Mouse (Mus musculus) myocyte (in vitro differentiated cells): ENCODE results near the gene 4930402F06Rik. TPM values are rescaled to one million over a fixed set of nuclear protein-coding genes. Genes with fewer than 3 reads are reported as not detected.

Source experiments
- H3K27me3 ChIP-seq: one replicate; pipeline ENCODE4 v1.6.1; 2011; ENCODE audit not compliant: control insufficient read depth, insufficient read depth, insufficient read length
- H3K36me3 ChIP-seq: one replicate; pipeline ENCODE4 v1.6.1; 2011; ENCODE audit not compliant: control insufficient read depth, insufficient read depth
- H3K4me2 ChIP-seq: one replicate; pipeline ENCODE4 v1.6.1; 2011; ENCODE audit warnings: low read depth, control low read depth
- H3K4me3 ChIP-seq: one replicate; pipeline ENCODE4 v1.5.1; 2011; ENCODE audit warnings: mild to moderate bottlenecking, control low read depth, moderate library complexity
- H3K79me2 ChIP-seq: one replicate; pipeline ENCODE4 v1.6.1; 2011; ENCODE audit not compliant: control insufficient read depth, insufficient read depth
- H3ac ChIP-seq: one replicate; pipeline ENCODE4 v1.6.1; 2011; ENCODE audit not compliant: control insufficient read depth, insufficient read length
- CEBPB ChIP-seq: IDR thresholded peaks from 2 replicates; pipeline ENCODE4 v1.6.1; 2011; ENCODE audit warnings: mild to moderate bottlenecking, moderate library complexity; ENCODE audit not compliant: poor library complexity, insufficient read depth, severe bottlenecking
- E2F4 ChIP-seq: IDR thresholded peaks from one replicate; pipeline ENCODE4 v1.6.1; 2011; ENCODE audit warnings: mild to moderate bottlenecking, control low read depth, moderate library complexity; ENCODE audit not compliant: insufficient read depth
- MAX ChIP-seq: IDR thresholded peaks from one replicate; pipeline ENCODE4 v1.6.1; 2011; ENCODE audit warnings: low read depth, mild to moderate bottlenecking, control low read depth
- MYOD1 ChIP-seq, 3 experiments: IDR thresholded peaks; one replicate each; pipeline ENCODE4 v1.6.1; 2011; ENCODE audit warnings: control low read depth in 2 of 3, low read depth in 2 of 3, mild to moderate bottlenecking in 2 of 3, moderate library complexity in 1 of 3; ENCODE audit not compliant: insufficient read length in 2 of 3, control insufficient read depth in 1 of 3
- MYOG ChIP-seq, 3 experiments: IDR thresholded peaks; one replicate each; pipeline ENCODE4 v1.6.1; 2011; ENCODE audit warnings: control low read depth in 2 of 3, low read depth in 2 of 3, mild to moderate bottlenecking in 2 of 3; ENCODE audit not compliant: insufficient read length in 2 of 3, control insufficient read depth in 1 of 3, insufficient read depth in 1 of 3
- POLR2A ChIP-seq: IDR thresholded peaks from one replicate; pipeline ENCODE4 v1.6.1; 2011; ENCODE audit warnings: low read depth, mild to moderate bottlenecking, control low read depth, moderate library complexity; ENCODE audit not compliant: insufficient read length
- POLR2AphosphoS2 ChIP-seq: IDR thresholded peaks from one replicate; pipeline ENCODE4 v1.6.1; 2011; ENCODE audit warnings: low read depth, control low read depth; ENCODE audit not compliant: insufficient read length
- REST ChIP-seq: IDR thresholded peaks from one replicate; pipeline ENCODE4 v1.6.1; 2011; ENCODE audit warnings: mild to moderate bottlenecking, control low read depth, moderate library complexity; ENCODE audit not compliant: insufficient read depth, insufficient read length
- SRF ChIP-seq: IDR thresholded peaks from one replicate; pipeline ENCODE4 v1.6.1; 2011; ENCODE audit warnings: low read depth; ENCODE audit not compliant: control insufficient read depth, insufficient read length
- TCF12 ChIP-seq: IDR thresholded peaks from one replicate; pipeline ENCODE4 v1.6.1; 2011; ENCODE audit warnings: mild to moderate bottlenecking, control low read depth; ENCODE audit not compliant: poor library complexity, insufficient read depth, severe bottlenecking
- TCF3 ChIP-seq: IDR thresholded peaks from one replicate; pipeline ENCODE4 v1.6.1; 2011; ENCODE audit warnings: low read depth, control low read depth; ENCODE audit not compliant: insufficient read length
- USF1 ChIP-seq: IDR thresholded peaks from one replicate; pipeline ENCODE4 v1.6.1; 2011; ENCODE audit warnings: low read depth, mild to moderate bottlenecking, control low read depth, moderate library complexity
- polyA plus RNA-seq: library from polyadenylated mRNA; unstranded; fragments of >200 nt; fragmentation: generic; extraction: Trizol; gene quantifications from one replicate; pipeline ENCODE4 v1.2.1, GENCODE M21; 2012; ENCODE audit warnings: missing spikeins

Gene 4930402F06Rik
- polyA plus RNA-seq, 1 experiment = not detected

DNA sequence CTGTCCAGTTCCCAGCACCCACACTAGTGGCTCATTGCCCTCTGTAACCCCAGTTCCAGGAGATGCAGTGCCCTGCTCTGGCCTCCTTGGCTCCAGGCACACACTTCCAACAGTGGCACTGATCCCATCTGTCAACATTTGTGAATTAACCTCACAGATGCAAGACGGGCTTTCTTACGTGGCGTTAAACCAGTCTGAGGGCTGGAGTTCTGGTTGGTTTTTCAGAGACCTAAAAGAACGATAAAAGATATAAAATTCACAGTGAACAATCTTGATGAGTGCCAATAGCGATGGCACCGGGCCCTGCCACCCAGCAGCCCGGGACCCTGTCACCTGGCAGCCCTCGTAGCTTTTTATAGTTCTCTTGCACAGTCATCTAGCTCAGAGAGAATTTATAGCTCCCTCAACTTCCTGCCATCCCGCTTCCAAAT lies 11.5 kb downstream of the 4930402F06Rik start:
- Histone ChIP-seq H3ac (no peak overlapping the region), H3K4me2 (peak overlapping the region; percentile 55), H3K79me2 (no peaks in the 10 kb centered on the region), H3K4me3 (no peak overlapping the region), H3K36me3 (no peaks in the 10 kb centered on the region), H3K27me3 (no peaks in the 10 kb centered on the region)
- TF ChIP-seq REST (no peak), POLR2A (no peak), TCF12 (peak; percentile 0), MYOG (IDR thresholded peaks at IDR 0.05; ENCODE audit: control insufficient read depth in 1 of 3, insufficient read depth in 1 of 3, insufficient read length in 2 of 3, low read depth in 2 of 3) (peak in 1 of 3 experiments; percentile 29), MYOD1 (IDR thresholded peaks at IDR 0.05; ENCODE audit: control insufficient read depth in 1 of 3, insufficient read length in 2 of 3, low read depth in 2 of 3) (peak in 1 of 3 experiments; percentile 40)

GRCm38 (mm10) chr2:35379306-35379705 lies 17.7 kb downstream of the 4930402F06Rik start:
- H3K79me2 ChIP-seq = no peaks in the 10 kb centered on the region
- no peak overlapping the region for H3ac ChIP-seq
- no peak for TF ChIP-seq CEBPB
- TF ChIP-seq USF1 = peak; percentile 13
- no peak overlapping the region for H3K4me3 ChIP-seq
- no peaks in the 10 kb centered on the region for H3K36me3 ChIP-seq
- no peak overlapping the region for H3K4me2 ChIP-seq
- H3K27me3 ChIP-seq = no peaks in the 10 kb centered on the region

- Histone ChIP-seq H3ac (no peak overlapping the region), H3K4me2 (peak overlapping the region; percentile 16), H3K36me3 (no peaks in the 10 kb centered on the region), H3K79me2 (no peaks in the 10 kb centered on the region), H3K27me3 (no peaks in the 10 kb centered on the region), H3K4me3 (no peak overlapping the region)
- TF ChIP-seq MYOD1 (IDR thresholded peaks at IDR 0.05; ENCODE audit: control insufficient read depth in 1 of 3, insufficient read length in 2 of 3, low read depth in 2 of 3) = peak in 2 of 3 experiments; percentile 21 to 63
- no peak for TF ChIP-seq MAX
- peak; percentile 77 for TF ChIP-seq SRF
Observed at GRCm38 (mm10) chr2:35377600-35377999, 19.4 kb downstream of the 4930402F06Rik start.

DNA sequence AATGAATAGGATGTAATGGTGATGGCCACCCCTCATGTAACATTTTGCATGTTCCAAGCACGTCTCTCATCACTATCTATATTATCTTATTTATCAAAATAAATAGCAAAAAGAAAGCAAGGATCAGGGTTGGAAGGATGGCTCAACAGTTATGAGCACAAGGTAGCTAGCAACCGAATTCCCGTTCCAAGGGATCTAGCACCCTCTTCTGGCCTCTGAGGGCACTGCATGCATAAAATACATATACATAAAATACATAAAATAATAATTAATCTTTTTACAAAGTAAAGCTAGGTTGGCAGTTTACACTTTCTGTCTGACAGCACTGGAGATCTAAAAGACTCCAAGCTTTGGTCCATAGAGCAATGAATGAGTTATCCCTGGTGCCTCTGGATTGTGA lies 24.0 kb downstream of the 4930402F06Rik start:
- H3K79me2 ChIP-seq = no peaks in the 10 kb centered on the region
- no peaks in the 10 kb centered on the region for H3K36me3 ChIP-seq
- no peak overlapping the region for H3K4me2 ChIP-seq
- H3K4me3 ChIP-seq = no peak overlapping the region
- TF ChIP-seq SRF (no peak), TCF12 (no peak), TCF3 (no peak), E2F4 (no peak), CEBPB (no peak), MYOG (IDR thresholded peaks at IDR 0.05; ENCODE audit: control insufficient read depth in 1 of 3, insufficient read depth in 1 of 3, insufficient read length in 2 of 3, low read depth in 2 of 3) (no peak), USF1 (no peak), POLR2A (no peak), MYOD1 (IDR thresholded peaks at IDR 0.05; ENCODE audit: control insufficient read depth in 1 of 3, insufficient read length in 2 of 3, low read depth in 2 of 3) (no peak), MAX (no peak), POLR2AphosphoS2 (no peak), REST (no peak)
- H3K27me3 ChIP-seq = no peaks in the 10 kb centered on the region
- no peak overlapping the region for H3ac ChIP-seq

- Histone ChIP-seq H3K4me2 (no peak overlapping the region), H3K27me3 (no peaks in the 10 kb centered on the region), H3K36me3 (no peaks in the 10 kb centered on the region), H3K4me3 (no peak overlapping the region), H3K79me2 (no peaks in the 10 kb centered on the region), H3ac (no peak overlapping the region)
- TF ChIP-seq MYOD1 (IDR thresholded peaks at IDR 0.05; ENCODE audit: control insufficient read depth in 1 of 3, insufficient read length in 2 of 3, low read depth in 2 of 3) (no peak), USF1 (no peak), REST (no peak), E2F4 (no peak), TCF12 (no peak), MAX (no peak), TCF3 (no peak), SRF (no peak), POLR2A (no peak), CEBPB (no peak), MYOG (IDR thresholded peaks at IDR 0.05; ENCODE audit: control insufficient read depth in 1 of 3, insufficient read depth in 1 of 3, insufficient read length in 2 of 3, low read depth in 2 of 3) (no peak)
Observed at GRCm38 (mm10) chr2:35370686-35371085, 26.3 kb downstream of the 4930402F06Rik start.
